Mouse (Mus musculus) embryo, embryonic 9.5 days (tissue): ENCODE measurements at regions not wholly inside any gene's neighbourhood (a gene's known extent, or its start where the extent isn't known, plus 50 kb on each side); places are given as distances from the start of the nearest gene placed in this dataset.

Source experiments
- DNase-seq: peaks from one replicate; pipeline ENCODE4 v3.0.0-alpha.2; 2017; ENCODE audit errors: extremely low spot score

GRCm38 (mm10) chr9:41321521-41321920, 160.0 kb upstream of the Ubash3b start:
- no peak for DNase-seq

- DNase-seq = no peak
Measured at GRCm38 (mm10) chr9:41319066-41319465, 157.6 kb upstream of the Ubash3b start.

DNA sequence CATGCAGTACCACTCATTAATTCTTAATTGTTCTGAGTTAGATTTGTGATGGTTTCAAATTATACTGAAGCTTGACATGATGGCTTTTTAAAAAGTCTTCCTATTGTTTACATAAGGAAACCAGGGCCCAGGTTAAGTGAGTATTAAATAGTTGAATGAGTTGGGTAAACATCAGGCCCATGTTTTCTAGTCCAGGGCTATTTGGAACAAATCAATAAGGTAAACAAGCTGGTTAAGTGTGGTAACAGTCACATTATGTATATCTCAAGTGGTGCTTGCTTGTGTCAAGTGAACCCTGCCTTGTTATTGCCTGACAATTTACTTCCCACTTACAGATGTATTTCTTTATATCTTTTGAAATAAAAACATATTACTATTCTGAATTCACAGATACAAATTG, 144.7 kb upstream of the Ubash3b start:
- no peak for DNase-seq

- no peak for DNase-seq
Measured at GRCm38 (mm10) chr9:41303494-41303828, 142.0 kb upstream of the Ubash3b start.

GRCm38 (mm10) chr9:41302809-41303493, 141.5 kb upstream of the Ubash3b start:
- DNase-seq = peak; percentile 52

- no peak for DNase-seq
Measured at GRCm38 (mm10) chr9:41286145-41286468, 124.6 kb upstream of the Ubash3b start.

- DNase-seq = no peak
Measured at GRCm38 (mm10) chr9:41285266-41286144, 124.0 kb upstream of the Ubash3b start.

DNA sequence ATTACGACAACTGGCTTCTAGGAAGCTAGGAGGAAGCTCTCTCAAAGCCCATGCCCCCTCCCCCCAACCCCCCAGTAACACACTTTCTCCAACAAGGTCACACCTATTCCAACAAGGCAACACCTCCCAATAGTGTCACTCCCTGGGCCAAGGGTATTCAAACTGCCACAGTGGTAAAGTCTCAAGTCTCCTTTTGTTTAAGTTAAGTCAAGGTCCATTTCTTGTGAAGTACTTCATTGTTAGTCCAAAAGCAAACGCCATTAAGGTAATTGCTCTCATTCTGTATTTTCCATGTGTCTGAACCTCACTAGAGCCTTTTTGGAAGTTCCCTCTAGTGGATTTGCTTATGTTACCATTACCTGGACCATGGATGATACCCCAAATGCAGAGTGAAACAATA, 116.2 kb upstream of the Ubash3b start:
- DNase-seq = no peak

GRCm38 (mm10) chr9:41273839-41274271, 112.4 kb upstream of the Ubash3b start:
- no peak for DNase-seq

DNA sequence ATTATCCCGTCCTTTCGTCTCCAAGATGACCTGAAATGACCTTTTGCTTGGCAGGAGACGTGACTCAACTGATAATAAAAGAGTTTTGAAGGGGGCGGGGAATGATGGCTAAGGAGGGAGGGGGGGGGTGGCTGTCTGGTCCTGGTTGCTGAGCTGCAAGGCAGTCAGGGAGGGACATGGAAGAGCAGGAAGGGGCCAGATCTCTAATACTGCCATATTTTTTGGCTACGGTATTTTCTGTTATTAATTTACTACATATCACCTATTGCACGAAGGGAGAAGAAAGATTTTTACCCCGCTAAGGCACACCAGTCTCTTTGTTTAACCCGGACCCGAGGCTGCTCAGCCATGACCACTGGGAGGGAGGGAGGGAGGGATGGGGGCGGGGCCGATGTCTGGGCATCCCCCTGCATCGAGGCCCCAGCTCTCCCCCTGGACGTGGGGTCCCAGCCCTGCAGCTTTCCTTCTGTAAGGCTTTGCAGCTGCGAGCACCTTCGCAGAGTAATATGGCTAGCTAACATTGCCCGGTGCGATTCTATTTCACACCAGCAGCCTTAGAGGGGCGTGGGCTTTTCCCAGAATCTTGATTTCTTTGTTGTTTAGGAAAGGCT, 111.8 kb upstream of the Ubash3b start:
- DNase-seq = peak; percentile 90

- DNase-seq = peak; percentile 53
Measured at GRCm38 (mm10) chr9:41272596-41272995, 111.1 kb upstream of the Ubash3b start.

DNA sequence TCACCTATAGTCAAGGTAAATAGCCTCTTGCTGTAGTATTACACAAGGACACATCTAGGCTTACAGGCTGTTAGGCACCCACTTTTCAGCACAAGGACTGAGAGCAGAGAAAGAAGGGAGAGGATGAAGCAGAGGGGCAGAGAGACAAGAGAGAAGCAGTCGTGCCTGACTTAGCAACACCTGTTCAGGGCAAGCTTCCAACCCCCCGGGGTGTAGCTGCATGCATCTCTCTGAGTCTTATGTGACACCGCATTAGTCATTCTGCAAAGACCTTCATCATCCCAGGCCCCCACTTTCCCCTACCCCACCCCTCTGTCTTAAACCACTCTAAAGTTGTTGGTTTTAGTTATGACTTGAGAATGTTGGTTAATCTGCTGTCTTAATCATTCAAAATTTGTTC, 106.6 kb upstream of the Ubash3b start:
- no peak for DNase-seq

GRCm38 (mm10) chr9:41264485-41264884, 103.0 kb upstream of the Ubash3b start:
- no peak for DNase-seq

DNA sequence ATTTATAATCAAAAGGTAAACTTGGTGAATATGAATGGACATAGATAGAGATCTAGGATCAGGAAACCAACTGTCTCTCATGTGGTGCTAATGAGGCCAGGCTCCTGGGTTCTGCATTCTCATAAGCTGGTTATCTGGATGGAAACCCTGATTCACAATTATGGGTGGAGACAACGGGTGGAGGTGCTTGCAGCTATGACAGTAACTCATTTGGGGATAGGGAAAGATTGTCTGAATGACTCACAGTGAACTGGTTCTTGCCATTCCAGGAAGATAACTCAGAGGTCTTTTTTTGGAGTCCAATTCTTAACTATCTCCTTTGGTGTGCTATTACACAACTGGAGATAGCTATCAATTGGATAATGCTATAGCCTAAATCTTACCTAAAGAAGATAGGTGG, 95.7 kb upstream of the Ubash3b start:
- no peak for DNase-seq

DNA sequence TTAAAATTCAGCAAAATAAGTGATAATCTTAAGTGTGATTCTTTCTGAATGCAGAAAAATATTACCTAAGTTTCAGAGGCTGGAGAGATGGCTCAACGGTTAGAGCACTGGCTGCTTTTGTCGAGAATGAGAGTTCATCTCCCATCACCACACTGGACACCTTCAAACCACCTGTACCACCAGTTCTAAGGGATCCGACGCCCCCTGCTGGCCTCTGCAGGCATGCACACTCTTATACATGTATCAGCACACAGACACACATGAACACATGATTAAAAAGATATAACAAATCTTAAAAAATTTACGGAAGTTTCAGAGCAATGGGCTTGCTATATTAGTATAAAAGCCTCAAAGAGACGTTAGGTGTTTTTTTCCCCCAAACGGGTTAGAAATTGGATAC, 80.9 kb upstream of the Ubash3b start:
- no peak for DNase-seq

DNA sequence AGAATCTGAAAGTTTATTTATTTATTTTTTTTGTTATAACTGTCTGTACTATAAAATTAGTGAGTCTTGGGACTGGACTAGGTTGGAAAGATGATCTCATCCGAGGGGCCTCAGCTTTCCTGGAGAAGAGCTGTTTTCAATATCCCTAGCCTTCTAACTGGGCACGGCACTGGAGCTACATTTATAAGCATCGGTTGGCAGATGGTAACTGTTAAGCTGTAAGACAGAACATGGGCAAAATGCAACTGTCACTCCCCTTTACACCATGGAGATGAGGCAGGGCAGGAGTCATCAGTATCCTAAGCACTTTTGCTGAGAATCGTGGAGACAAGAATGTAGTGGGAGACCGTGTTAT, 77.6 kb upstream of the Ubash3b start:
- no peak for DNase-seq

- no peak for DNase-seq
Measured at GRCm38 (mm10) chr9:41238395-41239096, 77.0 kb upstream of the Ubash3b start.

DNA sequence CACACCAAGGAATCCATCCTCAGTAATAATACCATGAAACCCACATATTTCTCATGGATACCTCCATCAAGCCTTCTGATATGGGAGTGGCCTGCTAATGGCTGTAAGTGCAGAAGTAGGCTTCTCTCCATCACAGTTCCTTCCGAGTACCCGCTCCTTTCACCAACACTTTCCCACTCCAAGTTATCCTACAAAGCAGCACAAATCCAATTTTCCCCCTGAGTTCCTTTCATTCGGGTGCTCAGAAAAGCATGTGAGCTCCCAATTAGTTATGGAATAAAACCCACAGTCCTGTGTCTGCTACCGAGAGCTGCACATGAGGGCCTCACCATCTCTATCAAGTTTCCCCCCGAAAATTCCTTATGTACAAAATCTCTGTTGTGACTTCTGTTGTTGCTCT, 75.8 kb upstream of the Ubash3b start:
- DNase-seq = no peak

DNA sequence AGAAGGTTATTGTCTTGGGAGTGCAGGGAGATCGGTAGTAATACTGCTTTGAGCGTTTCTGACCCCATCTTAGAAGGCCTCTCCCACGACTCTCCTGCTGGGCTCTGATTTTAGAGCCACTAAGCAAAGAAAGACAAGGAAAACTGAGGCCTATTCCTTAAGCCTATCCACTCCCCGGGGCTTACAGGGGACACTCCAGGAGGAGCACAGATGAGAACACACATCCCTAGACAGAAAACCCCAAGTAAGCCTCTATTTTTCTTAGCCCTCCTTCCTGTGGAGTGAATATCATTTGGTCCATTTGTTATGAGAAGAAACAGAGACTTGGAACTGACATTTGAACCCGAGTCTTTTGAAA, 67.7 kb upstream of the Ubash3b start:
- no peak for DNase-seq

GRCm38 (mm10) chr9:41228425-41229224, 67.1 kb upstream of the Ubash3b start:
- peak; percentile 93 for DNase-seq

DNA sequence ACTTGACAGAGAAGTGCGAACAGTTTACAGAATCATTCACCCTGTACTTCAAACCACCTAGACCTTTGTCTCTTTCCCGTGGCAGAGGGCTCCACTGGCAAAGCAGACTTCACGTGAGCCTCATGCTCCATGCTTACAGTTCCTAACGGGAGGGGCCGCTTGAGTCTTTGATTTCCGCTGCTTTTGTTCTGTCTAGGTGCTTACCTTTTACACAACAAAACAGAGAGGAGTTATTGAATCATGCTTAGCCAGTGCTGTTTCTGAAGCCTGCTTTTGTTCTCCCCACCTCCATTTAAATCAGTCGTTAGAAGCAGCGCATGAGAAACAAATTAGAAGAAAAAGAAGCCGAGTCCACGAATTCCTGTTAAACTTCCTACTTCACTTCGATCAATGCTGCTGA, 61.9 kb upstream of the Ubash3b start:
- no peak for DNase-seq
